Mouse (Mus musculus): ENCODE data around the gene Tulp4.

DNA sequence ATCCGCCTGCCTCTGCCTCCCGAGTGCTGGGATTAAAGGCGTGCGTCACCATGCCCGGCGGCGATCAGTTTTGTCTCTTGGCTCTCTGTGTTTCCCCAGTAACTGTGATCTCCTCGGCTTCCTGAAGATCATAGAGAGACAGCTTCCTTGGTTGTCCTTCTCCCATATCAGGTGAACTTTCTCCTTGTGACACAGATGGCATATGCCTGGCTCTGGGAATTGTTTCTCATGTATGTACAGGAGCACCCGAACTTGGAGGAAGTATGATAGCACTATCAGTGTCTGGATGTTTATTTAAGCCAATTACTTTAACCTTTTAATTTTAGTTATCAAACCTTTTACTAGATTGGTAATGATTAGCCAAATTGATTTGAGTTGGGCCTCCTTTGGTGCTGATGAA, 8.8 kb downstream of the Tulp4 start:
- TF ChIP-seq CTCF (IDR thresholded peaks at IDR 0.05; ENCODE audit: extremely low read depth, insufficient read depth, low read length) (no peak), POLR2A (IDR thresholded peaks at IDR 0.05; ENCODE audit: extremely low read depth, insufficient read depth, low read length) (no peak)
